Mouse (Mus musculus): ENCODE measurements around the gene Sorcs2.

The Sorcs2 gene

DNA sequence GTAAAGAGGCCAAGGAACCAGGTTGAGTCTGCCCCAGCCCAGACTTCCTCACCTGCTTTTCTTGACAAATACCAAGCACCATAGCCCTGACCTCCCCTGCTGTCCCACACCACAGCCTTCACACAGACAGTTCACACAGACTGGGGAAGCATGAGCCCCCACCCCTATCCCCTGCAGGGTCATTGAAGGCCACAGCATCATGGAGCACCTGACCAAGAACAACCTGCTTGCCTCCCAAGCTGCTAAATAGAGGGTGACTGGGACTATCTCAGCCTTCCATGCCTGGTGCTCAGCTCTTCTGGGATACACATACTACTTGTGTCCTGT is 356.7 kb downstream of the Sorcs2 start:
- Histone ChIP-seq H3K4me1 (replicated peaks; ENCODE audit: low read depth, low read length) (no peaks in the 10 kb centered on the region), H3K36me3 (ENCODE audit: insufficient read depth, low read length) (no peaks in the 10 kb centered on the region), H3K9me3 (ENCODE audit: low read length) (no peaks in the 10 kb centered on the region), H3K4me3 (replicated peaks; ENCODE audit: low read length) (no peak overlapping the region), H3K27me3 (ENCODE audit: insufficient read depth, low read length) (no peaks in the 10 kb centered on the region)
- TF ChIP-seq NANOG (IDR thresholded peaks at IDR 0.05; ENCODE audit: borderline replicate concordance, low read length) (no peak), POU5F1 (IDR thresholded peaks at IDR 0.05; ENCODE audit: borderline replicate concordance, low read length) (no peak), CTCF (conservative IDR thresholded peaks at IDR 0.05; ENCODE audit: low read length) (no peak)

DNA sequence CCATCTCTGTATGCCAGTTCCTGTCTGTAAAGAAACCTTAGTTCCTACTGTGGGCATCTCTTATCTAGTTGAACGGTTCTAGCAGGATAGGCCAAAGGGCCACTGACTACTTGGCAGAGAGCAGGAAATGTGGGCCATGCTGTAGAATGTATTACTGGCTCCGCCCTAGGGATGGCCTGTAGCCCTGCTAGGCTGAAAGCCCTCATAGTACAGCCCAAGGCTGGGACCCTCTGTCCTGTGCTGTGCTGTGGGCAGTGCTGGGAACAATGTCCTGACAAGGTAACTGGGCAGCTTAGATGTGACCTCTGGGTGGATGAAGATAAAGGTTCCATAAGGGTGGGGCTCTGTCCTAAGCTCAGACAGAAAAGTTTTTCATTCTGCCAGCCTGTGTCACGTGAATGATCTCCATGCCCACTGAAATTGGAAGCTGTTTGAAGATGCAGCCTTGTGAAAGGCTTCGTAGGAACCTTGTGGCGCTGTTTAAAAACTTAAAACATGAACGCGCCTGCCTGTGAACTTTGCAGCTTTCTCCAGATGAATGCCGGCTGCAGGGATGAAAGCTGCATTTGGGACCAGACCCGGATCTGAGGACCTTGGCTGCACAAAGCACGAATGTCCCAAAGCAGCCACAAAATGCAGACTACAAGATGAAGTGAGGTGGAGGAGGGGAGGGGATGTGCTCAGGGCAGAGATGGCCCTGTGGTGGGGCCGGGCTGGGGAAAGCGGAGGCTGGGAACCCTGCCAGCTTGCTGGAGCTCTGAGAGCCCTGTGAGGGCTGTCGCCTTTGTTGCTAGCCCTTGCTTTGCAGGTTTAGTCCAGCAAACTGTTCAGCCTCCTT is 357.3 kb downstream of the Sorcs2 start:
- Histone ChIP-seq H3K27me3 (ENCODE audit: insufficient read depth, low read length) (no peaks in the 10 kb centered on the region), H3K4me1 (replicated peaks; ENCODE audit: low read depth, low read length) (no peaks in the 10 kb centered on the region), H3K36me3 (ENCODE audit: insufficient read depth, low read length) (no peaks in the 10 kb centered on the region), H3K4me3 (replicated peaks; ENCODE audit: low read length) (no peak overlapping the region), H3K9me3 (ENCODE audit: low read length) (no peaks in the 10 kb centered on the region)
- TF ChIP-seq CTCF (conservative IDR thresholded peaks at IDR 0.05; ENCODE audit: low read length) (no peak), NANOG (IDR thresholded peaks at IDR 0.05; ENCODE audit: borderline replicate concordance, low read length) (no peak), POU5F1 (IDR thresholded peaks at IDR 0.05; ENCODE audit: borderline replicate concordance, low read length) (no peak)

DNA sequence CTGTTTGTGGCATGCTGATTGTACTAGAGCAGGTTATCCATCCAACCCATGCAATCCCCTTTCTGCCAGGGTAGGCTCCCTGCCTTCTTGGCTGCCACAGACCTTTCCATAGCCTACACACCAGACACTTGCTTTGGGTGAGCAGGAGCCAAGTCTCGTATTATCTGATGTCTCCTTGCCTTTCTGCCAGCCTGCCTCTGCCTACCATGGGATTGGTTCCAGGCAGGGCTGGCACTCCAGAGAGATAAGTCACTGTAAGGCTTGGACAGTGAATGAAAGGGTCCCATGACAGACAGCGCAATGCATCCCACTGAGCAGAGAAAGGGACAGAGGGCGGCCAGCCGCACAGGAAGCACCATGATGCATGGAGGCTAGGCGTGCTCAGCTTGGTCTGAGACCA is 358.3 kb downstream of the Sorcs2 start:
- no peaks in the 10 kb centered on the region for H3K36me3 ChIP-seq (ENCODE audit: insufficient read depth, low read length)
- H3K4me3 ChIP-seq (replicated peaks; ENCODE audit: low read length): no peak overlapping the region
- no peak for TF ChIP-seq CTCF (conservative IDR thresholded peaks at IDR 0.05; ENCODE audit: low read length)
- TF ChIP-seq NANOG (IDR thresholded peaks at IDR 0.05; ENCODE audit: borderline replicate concordance, low read length): no peak
- TF ChIP-seq POU5F1 (IDR thresholded peaks at IDR 0.05; ENCODE audit: borderline replicate concordance, low read length): no peak
- no peaks in the 10 kb centered on the region for H3K9me3 ChIP-seq (ENCODE audit: low read length)
- no peaks in the 10 kb centered on the region for H3K4me1 ChIP-seq (replicated peaks; ENCODE audit: low read depth, low read length)
- H3K27me3 ChIP-seq (ENCODE audit: insufficient read depth, low read length): no peaks in the 10 kb centered on the region

DNA sequence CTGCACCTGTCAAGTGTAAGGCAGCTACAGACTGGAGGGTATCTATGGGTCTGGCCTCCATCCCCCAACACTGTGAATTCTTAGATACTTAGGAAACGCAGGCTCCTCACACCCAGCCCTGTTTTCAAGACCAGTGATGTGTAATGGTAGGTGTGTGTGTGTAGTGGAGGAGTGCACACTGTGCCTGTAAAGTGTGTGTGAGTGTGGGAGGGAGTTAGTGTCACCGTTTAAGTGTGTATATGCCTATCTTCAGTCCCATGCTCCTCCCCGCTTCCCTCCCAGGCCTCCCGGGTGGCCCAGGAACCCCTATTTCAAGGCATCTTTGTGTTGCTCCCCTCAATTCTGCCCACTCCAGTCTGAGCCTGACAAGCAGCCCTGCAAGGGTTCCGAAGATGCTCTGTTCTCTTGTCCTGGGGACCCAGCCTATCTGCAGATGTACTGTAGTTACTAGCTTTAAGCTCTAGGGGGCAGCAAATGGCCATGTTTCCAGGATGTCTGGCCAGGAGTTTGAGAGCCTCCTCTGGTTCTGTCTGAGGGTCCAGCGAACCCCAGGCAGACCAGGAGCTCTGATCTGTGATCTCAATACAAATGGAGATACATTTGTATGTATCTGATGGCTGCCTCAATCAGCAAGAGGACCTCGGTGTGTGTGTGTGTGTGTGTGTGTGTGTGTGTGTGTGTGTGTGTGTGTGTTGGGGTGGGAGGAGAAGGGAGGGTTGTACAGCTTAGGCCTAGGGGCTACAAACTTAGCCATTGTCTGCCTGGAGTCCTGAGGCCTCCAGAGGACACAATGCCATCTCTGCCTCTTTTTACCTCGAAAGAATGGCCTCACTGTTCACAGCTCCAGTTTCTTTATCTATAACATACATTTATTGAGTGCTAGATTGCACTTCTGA is 364.2 kb downstream of the Sorcs2 start:
- peaks cover 3% of the 10 kb centered on the region; the same call in 1 of the 2 replicates for H3K27me3 ChIP-seq (ENCODE audit: insufficient read depth, low read length)
- no peak overlapping the region for H3K4me3 ChIP-seq (replicated peaks; ENCODE audit: low read length)
- no peaks in the 10 kb centered on the region for H3K4me1 ChIP-seq (replicated peaks; ENCODE audit: low read depth, low read length)
- no peaks in the 10 kb centered on the region for H3K9me3 ChIP-seq (ENCODE audit: low read length)
- TF ChIP-seq NANOG (IDR thresholded peaks at IDR 0.05; ENCODE audit: borderline replicate concordance, low read length): no peak
- TF ChIP-seq CTCF (conservative IDR thresholded peaks at IDR 0.05; ENCODE audit: low read length): peak; percentile 64
- TF ChIP-seq POU5F1 (IDR thresholded peaks at IDR 0.05; ENCODE audit: borderline replicate concordance, low read length): no peak
- H3K36me3 ChIP-seq (ENCODE audit: insufficient read depth, low read length): no peaks in the 10 kb centered on the region

DNA sequence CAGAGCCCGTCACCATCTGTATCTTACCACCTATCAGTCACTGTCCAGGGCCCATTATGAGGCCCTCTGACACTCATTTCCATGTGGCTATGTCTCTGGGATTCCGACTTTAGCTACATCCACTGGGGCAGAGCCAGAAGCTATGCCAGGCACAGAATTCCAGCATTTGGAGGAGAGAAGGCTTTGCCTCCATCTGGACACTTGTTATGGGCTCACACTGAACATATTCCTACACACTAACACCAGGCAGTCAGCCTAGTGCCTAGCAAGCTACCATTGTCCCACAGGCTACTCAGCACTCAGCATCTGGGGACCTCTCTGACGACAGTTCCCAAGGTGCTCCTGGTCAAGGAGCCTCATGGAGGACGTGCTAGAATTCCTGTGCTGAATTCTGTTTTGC is 372.9 kb downstream of the Sorcs2 start:
- Histone ChIP-seq H3K4me1 (replicated peaks; ENCODE audit: low read depth, low read length) (no peaks in the 10 kb centered on the region), H3K27me3 (ENCODE audit: insufficient read depth, low read length) (no peaks in the 10 kb centered on the region), H3K4me3 (replicated peaks; ENCODE audit: low read length) (no peak overlapping the region), H3K9me3 (ENCODE audit: low read length) (no peaks in the 10 kb centered on the region), H3K36me3 (ENCODE audit: insufficient read depth, low read length) (no peaks in the 10 kb centered on the region)
- TF ChIP-seq CTCF (conservative IDR thresholded peaks at IDR 0.05; ENCODE audit: low read length): no peak
- TF ChIP-seq POU5F1 (IDR thresholded peaks at IDR 0.05; ENCODE audit: borderline replicate concordance, low read length): no peak
- no peak for TF ChIP-seq NANOG (IDR thresholded peaks at IDR 0.05; ENCODE audit: borderline replicate concordance, low read length)

DNA sequence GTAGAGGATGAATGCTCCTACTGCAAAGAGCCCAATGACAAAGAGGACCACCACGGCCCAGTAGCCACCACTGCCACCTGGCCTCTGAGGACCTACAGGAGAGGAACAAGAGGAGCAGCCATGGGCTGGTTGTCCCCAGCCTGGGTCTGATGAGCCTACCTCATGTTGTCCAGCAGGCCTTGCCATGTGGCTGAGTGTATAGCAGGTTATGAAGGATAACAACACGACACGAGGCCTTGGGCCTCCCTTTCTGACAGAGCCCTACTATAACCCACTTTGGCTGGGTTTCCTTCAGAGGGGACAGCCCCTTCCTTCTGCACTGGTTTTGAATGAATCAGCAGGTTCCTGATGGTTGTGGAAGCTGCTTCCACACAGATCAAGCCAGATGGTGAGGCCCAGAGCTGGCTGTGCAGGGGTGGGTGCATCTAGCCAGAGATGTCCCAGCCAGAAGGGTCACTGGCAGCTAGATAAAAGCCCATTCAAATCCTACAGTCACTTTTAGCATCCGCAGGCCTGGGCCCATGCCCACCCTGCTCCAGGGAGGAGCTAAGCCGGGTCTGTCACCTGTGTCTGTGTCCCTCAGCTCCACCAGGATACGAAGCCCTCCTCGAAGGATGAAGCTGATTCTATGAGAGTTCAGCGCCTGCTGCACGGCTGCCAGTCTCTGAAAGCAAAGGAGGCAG is 373.8 kb downstream of the Sorcs2 start:
- H3K4me1 ChIP-seq (replicated peaks; ENCODE audit: low read depth, low read length): no peaks in the 10 kb centered on the region
- TF ChIP-seq POU5F1 (IDR thresholded peaks at IDR 0.05; ENCODE audit: borderline replicate concordance, low read length): no peak
- TF ChIP-seq NANOG (IDR thresholded peaks at IDR 0.05; ENCODE audit: borderline replicate concordance, low read length): no peak
- no peak for TF ChIP-seq CTCF (conservative IDR thresholded peaks at IDR 0.05; ENCODE audit: low read length)

DNA sequence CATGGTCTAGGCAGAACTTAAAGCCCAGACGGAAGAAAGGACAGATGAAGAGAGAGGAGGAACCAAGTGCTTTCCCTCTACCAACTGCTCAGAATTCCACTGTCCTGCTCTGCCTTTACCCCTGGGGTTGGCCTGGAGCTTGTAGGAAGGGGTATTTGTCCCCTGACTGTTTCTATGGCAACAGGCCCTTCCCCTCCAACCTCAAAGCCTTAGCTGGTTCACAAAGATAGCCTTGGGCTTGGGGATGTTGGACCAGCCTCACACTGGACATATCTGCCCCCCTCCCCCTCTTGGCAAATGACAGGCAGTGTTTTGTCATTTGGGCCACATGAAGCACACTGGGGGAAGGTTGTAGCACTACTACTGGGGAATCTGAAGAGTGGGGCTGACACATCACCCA is 375.6 kb downstream of the Sorcs2 start:
- H3K36me3 ChIP-seq (ENCODE audit: insufficient read depth, low read length): no peaks in the 10 kb centered on the region
- no peak overlapping the region for H3K4me3 ChIP-seq (replicated peaks; ENCODE audit: low read length)
- no peaks in the 10 kb centered on the region for H3K9me3 ChIP-seq (ENCODE audit: low read length)
- TF ChIP-seq CTCF (conservative IDR thresholded peaks at IDR 0.05; ENCODE audit: low read length) (no peak), NANOG (IDR thresholded peaks at IDR 0.05; ENCODE audit: borderline replicate concordance, low read length) (no peak), POU5F1 (IDR thresholded peaks at IDR 0.05; ENCODE audit: borderline replicate concordance, low read length) (no peak)
- H3K4me1 ChIP-seq (replicated peaks; ENCODE audit: low read depth, low read length): no peaks in the 10 kb centered on the region
- no peaks in the 10 kb centered on the region for H3K27me3 ChIP-seq (ENCODE audit: insufficient read depth, low read length)

More for the DNA sequence above, 373.8 kb downstream of the Sorcs2 start:
- no peaks in the 10 kb centered on the region for H3K27me3 ChIP-seq (ENCODE audit: insufficient read depth, low read length)
- no peaks in the 10 kb centered on the region for H3K9me3 ChIP-seq (ENCODE audit: low read length)
- no peaks in the 10 kb centered on the region for H3K36me3 ChIP-seq (ENCODE audit: insufficient read depth, low read length)
- no peak overlapping the region for H3K4me3 ChIP-seq (replicated peaks; ENCODE audit: low read length)

DNA sequence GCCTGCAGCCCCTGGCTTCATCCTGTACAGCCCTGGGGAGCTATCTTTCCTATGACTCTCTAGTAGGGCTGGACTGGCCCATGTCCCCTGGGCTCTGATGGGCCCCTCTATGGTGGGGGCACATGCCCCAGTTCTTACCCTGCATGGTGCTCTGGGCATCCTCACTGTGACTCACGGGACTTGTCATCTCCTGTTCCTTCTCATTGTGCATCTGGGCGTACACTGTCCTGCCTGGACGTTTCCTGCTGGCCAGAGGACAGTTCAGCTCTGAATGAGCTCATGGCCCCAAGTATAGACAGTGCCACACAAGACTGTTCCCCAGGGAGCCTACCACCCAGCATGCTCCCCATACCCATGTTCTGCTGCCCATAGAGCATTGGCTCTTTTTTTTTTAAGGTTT is 376.8 kb downstream of the Sorcs2 start:
- Histone ChIP-seq H3K4me3 (replicated peaks; ENCODE audit: low read length) (no peak overlapping the region), H3K9me3 (ENCODE audit: low read length) (no peaks in the 10 kb centered on the region), H3K4me1 (replicated peaks; ENCODE audit: low read depth, low read length) (no peaks in the 10 kb centered on the region), H3K27me3 (ENCODE audit: insufficient read depth, low read length) (no peaks in the 10 kb centered on the region), H3K36me3 (ENCODE audit: insufficient read depth, low read length) (no peaks in the 10 kb centered on the region)
- no peak for TF ChIP-seq CTCF (conservative IDR thresholded peaks at IDR 0.05; ENCODE audit: low read length)
- no peak for TF ChIP-seq NANOG (IDR thresholded peaks at IDR 0.05; ENCODE audit: borderline replicate concordance, low read length)
- no peak for TF ChIP-seq POU5F1 (IDR thresholded peaks at IDR 0.05; ENCODE audit: borderline replicate concordance, low read length)
